Mouse (Mus musculus): Measurements from ENCODE around the gene Neurl2. TPM values are rescaled to one million over a fixed set of nuclear protein-coding genes. Genes with fewer than 3 reads are reported as not detected.
"Not testable (repeated sequence)": the region's sequence is repeated elsewhere in the genome, so short reads cannot be mapped to it uniquely, and the experiment has no call there.

Gene Neurl2
- polyA plus RNA-seq, 1 experiment: 4.7 TPM

DNA sequence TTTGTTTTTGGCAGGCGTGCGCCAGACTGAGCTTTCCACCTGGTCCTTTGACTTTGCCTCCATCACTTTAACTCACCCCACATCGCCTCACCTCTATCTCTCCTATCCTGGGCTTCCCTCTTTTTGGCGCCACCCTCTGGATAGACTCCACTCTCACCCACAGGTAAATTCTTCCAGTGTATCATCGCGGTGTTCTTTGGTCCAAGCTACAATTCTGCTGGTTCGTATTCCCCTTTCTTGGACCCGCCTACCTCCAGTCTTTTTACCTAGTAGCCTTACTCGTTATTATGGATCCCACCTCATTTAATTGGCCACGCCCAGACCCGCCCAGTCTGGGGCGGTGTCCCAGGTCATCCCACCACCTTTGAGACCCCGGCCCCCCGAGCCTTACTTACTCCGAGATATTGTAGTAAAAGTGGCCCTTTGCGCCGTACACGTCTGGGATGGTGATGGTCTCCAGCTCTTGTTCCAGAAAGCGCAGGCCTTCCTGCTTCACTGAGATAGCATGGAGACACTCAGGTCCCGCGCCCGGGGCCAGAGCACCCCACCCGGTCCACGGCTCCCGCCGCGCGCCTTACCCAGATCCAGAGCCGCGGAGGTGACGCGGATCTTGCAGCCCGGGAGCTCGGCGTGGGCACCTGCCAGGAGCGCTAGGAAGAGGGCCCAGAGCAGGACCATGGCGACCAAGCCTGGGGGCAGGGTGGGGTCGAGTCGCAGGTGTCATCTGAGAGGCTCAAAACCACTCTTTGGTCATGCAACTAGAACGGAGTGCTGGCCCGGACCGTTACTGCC is 23.2 kb upstream of the Neurl2 start:
- no peak overlapping the region for H3K27ac ChIP-seq (ENCODE audit: insufficient read depth, low read depth, low read length)
- WGBS: 3% methylated on average over 42 of the region's 42 CpGs
- H3K4me1 ChIP-seq (ENCODE audit: control insufficient read depth, insufficient read depth, low read length): no peaks in the 10 kb centered on the region
- no peaks in the 10 kb centered on the region for H3K36me3 ChIP-seq (ENCODE audit: control insufficient read depth, insufficient read depth, low read length)
- no peak for TF ChIP-seq POLR2A (IDR thresholded peaks at IDR 0.05; ENCODE audit: low read depth, low read length)
- TF ChIP-seq CTCF (conservative IDR thresholded peaks at IDR 0.05; ENCODE audit: insufficient read depth, insufficient read length, low read depth, low read length): peak; percentile 24; the same call in 1 of the 2 replicates
- peak overlapping the region; percentile 58 for H3K4me3 ChIP-seq (ENCODE audit: insufficient read depth, low read depth, low read length)
- H3K27me3 ChIP-seq (replicated peaks; ENCODE audit: control insufficient read depth, insufficient read depth, low read length): peaks cover 3% of the 10 kb centered on the region
- DNase-seq: no peak

DNA sequence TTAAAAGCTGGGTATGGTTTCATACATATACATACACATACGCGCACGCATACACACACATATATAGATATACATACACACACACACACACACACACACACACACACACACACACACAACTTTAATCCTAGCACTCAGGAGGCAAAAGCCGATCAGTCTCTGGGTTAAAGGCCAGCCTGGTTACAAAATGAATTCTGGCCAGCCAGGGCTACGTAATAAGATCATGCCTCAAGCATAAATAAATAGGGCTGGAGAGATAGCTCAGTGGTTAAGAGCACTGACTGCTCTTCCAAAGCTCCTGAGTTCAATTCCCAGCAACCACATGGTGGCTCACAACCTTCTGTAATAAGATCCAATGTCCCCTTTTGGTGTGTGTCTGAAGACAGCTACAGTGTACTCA is 22.3 kb upstream of the Neurl2 start:
- 85% methylated on average over 5 of the region's 5 CpGs for WGBS
- not testable (repeated sequence) for H3K36me3 ChIP-seq (ENCODE audit: control insufficient read depth, insufficient read depth, low read length)

GRCm38 (mm10) chr2:164850061-164850460 is 16.8 kb upstream of the Neurl2 start:
- no peaks in the 10 kb centered on the region for H3K4me1 ChIP-seq (ENCODE audit: control insufficient read depth, insufficient read depth, low read length)
- H3K27me3 ChIP-seq (replicated peaks; ENCODE audit: control insufficient read depth, insufficient read depth, low read length): peaks cover 2% of the 10 kb centered on the region; the same call in 1 of the 2 replicates
- 80% methylated on average over 8 of the region's 8 CpGs for WGBS
- no peaks in the 10 kb centered on the region for H3K36me3 ChIP-seq (ENCODE audit: control insufficient read depth, insufficient read depth, low read length)
- H3K4me3 ChIP-seq (ENCODE audit: insufficient read depth, low read depth, low read length): no peak overlapping the region
- no peak overlapping the region for H3K27ac ChIP-seq (ENCODE audit: insufficient read depth, low read depth, low read length)
- DNase-seq: no peak
- TF ChIP-seq CTCF (conservative IDR thresholded peaks at IDR 0.05; ENCODE audit: insufficient read depth, insufficient read length, low read depth, low read length) (no peak), POLR2A (IDR thresholded peaks at IDR 0.05; ENCODE audit: low read depth, low read length) (no peak)

More for the DNA sequence above, 22.3 kb upstream of the Neurl2 start:
- not testable (repeated sequence) for DNase-seq; H3K4me1 ChIP-seq (ENCODE audit: control insufficient read depth, insufficient read depth, low read length); H3K4me3 ChIP-seq (ENCODE audit: insufficient read depth, low read depth, low read length); H3K27ac ChIP-seq (ENCODE audit: insufficient read depth, low read depth, low read length); H3K27me3 ChIP-seq (replicated peaks; ENCODE audit: control insufficient read depth, insufficient read depth, low read length)

- DNase-seq: no peak
- no peak overlapping the region for H3K27ac ChIP-seq (ENCODE audit: insufficient read depth, low read depth, low read length)
- no peaks in the 10 kb centered on the region for H3K4me1 ChIP-seq (ENCODE audit: control insufficient read depth, insufficient read depth, low read length)
- H3K36me3 ChIP-seq (ENCODE audit: control insufficient read depth, insufficient read depth, low read length): no peaks in the 10 kb centered on the region
- H3K4me3 ChIP-seq (ENCODE audit: insufficient read depth, low read depth, low read length): no peak overlapping the region
- WGBS: 60% methylated on average over 3 of the region's 3 CpGs
- TF ChIP-seq CTCF (conservative IDR thresholded peaks at IDR 0.05; ENCODE audit: insufficient read depth, insufficient read length, low read depth, low read length) (peak; percentile 37), POLR2A (IDR thresholded peaks at IDR 0.05; ENCODE audit: low read depth, low read length) (no peak)
- H3K27me3 ChIP-seq (replicated peaks; ENCODE audit: control insufficient read depth, insufficient read depth, low read length): no peaks in the 10 kb centered on the region
Observed at GRCm38 (mm10) chr2:164845782-164846181, 12.5 kb upstream of the Neurl2 start.

- Histone ChIP-seq H3K4me1 (ENCODE audit: control insufficient read depth, insufficient read depth, low read length) (0 out of 2 replicates have a peak, but pooled peaks cover 3% of the 10 kb centered on the region), H3K36me3 (ENCODE audit: control insufficient read depth, insufficient read depth, low read length) (peaks cover 2% of the 10 kb centered on the region; the same call in 1 of the 2 replicates), H3K27ac (ENCODE audit: insufficient read depth, low read depth, low read length) (no peak overlapping the region), H3K27me3 (replicated peaks; ENCODE audit: control insufficient read depth, insufficient read depth, low read length) (no peaks in the 10 kb centered on the region), H3K4me3 (ENCODE audit: insufficient read depth, low read depth, low read length) (no peak overlapping the region)
- WGBS: 94% methylated on average over 4 of the region's 4 CpGs
- DNase-seq: no peak
- TF ChIP-seq CTCF (conservative IDR thresholded peaks at IDR 0.05; ENCODE audit: insufficient read depth, insufficient read length, low read depth, low read length) (no peak), POLR2A (IDR thresholded peaks at IDR 0.05; ENCODE audit: low read depth, low read length) (no peak)
Observed at GRCm38 (mm10) chr2:164835164-164835563, 1.9 kb upstream of the Neurl2 start.

DNA sequence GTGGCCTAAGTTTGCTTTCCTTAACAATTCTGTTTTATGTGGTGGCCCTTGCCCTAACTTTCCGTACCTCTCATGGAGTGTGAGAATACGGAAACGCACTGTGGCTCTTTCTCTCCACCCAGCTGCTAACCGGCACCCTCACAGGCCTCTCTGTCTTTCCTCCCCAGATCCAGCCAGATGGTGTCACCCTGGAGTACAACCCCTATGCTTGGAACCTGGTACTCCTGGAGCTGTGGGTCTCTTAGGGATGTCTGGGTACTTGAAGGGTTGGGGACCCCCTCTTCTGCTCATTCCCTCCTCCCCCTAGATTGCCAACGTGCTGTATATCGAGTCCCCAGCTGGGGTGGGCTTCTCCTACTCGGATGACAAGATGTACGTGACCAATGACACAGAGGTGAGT is 1.3 kb upstream of the Neurl2 start:
- Histone ChIP-seq H3K36me3 (ENCODE audit: control insufficient read depth, insufficient read depth, low read length) (peaks cover 2% of the 10 kb centered on the region; the same call in 1 of the 2 replicates), H3K4me3 (ENCODE audit: insufficient read depth, low read depth, low read length) (peak overlapping the region; percentile 71), H3K27me3 (replicated peaks; ENCODE audit: control insufficient read depth, insufficient read depth, low read length) (no peaks in the 10 kb centered on the region), H3K4me1 (ENCODE audit: control insufficient read depth, insufficient read depth, low read length) (0 out of 2 replicates have a peak, but pooled peaks cover 3% of the 10 kb centered on the region), H3K27ac (ENCODE audit: insufficient read depth, low read depth, low read length) (peak overlapping the region; percentile 40; the same call in 1 of the 2 replicates)
- peak; percentile 54 for DNase-seq
- 25% methylated on average over 8 of the region's 8 CpGs for WGBS
- TF ChIP-seq POLR2A (IDR thresholded peaks at IDR 0.05; ENCODE audit: low read depth, low read length) (no peak), CTCF (conservative IDR thresholded peaks at IDR 0.05; ENCODE audit: insufficient read depth, insufficient read length, low read depth, low read length) (0 out of 2 replicates have a peak, but pooled peaks have one; percentile 13)

- TF ChIP-seq CTCF (conservative IDR thresholded peaks at IDR 0.05; ENCODE audit: insufficient read depth, insufficient read length, low read depth, low read length) (peak; percentile 64), POLR2A (IDR thresholded peaks at IDR 0.05; ENCODE audit: low read depth, low read length) (peak; percentile 9)
- Histone ChIP-seq H3K4me1 (ENCODE audit: control insufficient read depth, insufficient read depth, low read length) (0 out of 2 replicates have a peak, but pooled peaks cover 3% of the 10 kb centered on the region), H3K36me3 (ENCODE audit: control insufficient read depth, insufficient read depth, low read length) (no peaks in the 10 kb centered on the region), H3K27ac (ENCODE audit: insufficient read depth, low read depth, low read length) (peak within 1 kb of the TSS; percentile 76), H3K4me3 (ENCODE audit: insufficient read depth, low read depth, low read length) (peak within 1 kb of the TSS; percentile 71), H3K27me3 (replicated peaks; ENCODE audit: control insufficient read depth, insufficient read depth, low read length) (no peaks in the 10 kb centered on the region)
- 1% methylated on average over 35 of the region's 35 CpGs for WGBS
- DNase-seq: peak; percentile 81
Observed at GRCm38 (mm10) chr2:164832748-164833301, 431 bp downstream of the Neurl2 start, which contains the start of gene Ctsa. Ctsa (plus strand) TSS chr2:164832873.

Measured in kidney, adult 2 months (tissue).